Mouse (Mus musculus): ENCODE measurements around the gene Tmem95. TPM values are rescaled to one million over a fixed set of nuclear protein-coding genes. Genes with fewer than 3 reads are reported as not detected.

Gene Tmem95
- polyA plus RNA-seq, 1 experiment from 2014 or later, result not detected

DNA sequence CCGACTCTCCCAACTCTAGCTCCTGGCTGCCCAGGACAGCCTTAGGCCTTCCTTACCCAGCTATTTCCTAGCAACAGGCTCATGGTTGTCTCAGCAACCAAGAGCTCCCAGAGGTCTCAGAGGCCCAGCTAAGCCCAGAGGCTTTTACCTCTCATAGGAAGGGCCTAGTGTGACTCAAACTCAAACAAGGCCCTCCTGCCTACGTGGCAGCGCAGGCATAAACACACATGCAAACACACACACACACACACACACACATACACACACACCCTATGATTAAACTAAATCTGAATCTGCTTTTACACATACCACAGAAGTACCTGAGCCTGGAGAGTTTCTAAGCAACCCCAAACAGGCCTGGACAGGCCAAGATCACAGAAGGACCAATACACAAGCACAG is 581 bp upstream of the Tmem95 start:
- ATAC-seq, result no peak
- whole genome bisulfite sequencing, result 67% methylated on average over 3 of the region's 3 CpGs
- no peak overlapping the region for H3K9ac ChIP-seq (ENCODE audit: low read depth, low read length)
- H3K36me3 ChIP-seq (ENCODE audit: control insufficient read depth, insufficient read depth, low read length), result no peaks in the 10 kb centered on the region
- no peak overlapping the region for H3K4me3 ChIP-seq (ENCODE audit: low read depth, low read length)
- H3K27me3 ChIP-seq (ENCODE audit: control insufficient read depth, insufficient read depth, low read depth, low read length), result peaks cover 4% of the 10 kb centered on the region
- H3K27ac ChIP-seq (ENCODE audit: low read length), result no peak overlapping the region
- H3K9me3 ChIP-seq (replicated peaks; ENCODE audit: control insufficient read depth, low read length, poor library complexity, severe bottlenecking), result no peaks in the 10 kb centered on the region
- no peak overlapping the region for H3K4me2 ChIP-seq (ENCODE audit: low read length)
- H3K4me1 ChIP-seq (ENCODE audit: control insufficient read depth, insufficient read depth, low read length), result peaks cover 12% of the 10 kb centered on the region; the same call in 1 of the 2 replicates

DNA sequence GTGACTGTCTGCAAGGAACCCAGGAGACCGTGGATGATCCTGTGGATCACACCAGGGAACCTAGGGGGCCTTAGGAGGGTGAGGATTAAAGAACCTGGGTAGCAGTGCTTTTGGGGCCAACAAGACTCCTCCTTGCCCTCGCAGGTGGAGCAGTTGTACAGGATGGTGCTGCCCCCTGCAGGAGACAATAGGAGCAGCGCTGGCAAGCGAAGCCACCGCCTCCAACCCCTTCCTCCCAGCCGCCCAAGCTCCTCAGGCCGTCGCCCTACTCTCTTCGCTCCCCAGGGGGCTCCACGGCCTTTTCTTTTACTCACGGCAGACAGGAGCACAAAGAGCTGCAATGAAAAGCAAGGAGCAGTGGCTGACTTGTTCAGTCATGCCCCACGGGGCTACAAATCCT is 951 bp downstream of the Tmem95 start:
- 2% methylated on average over 12 of the region's 12 CpGs for WGBS
- ATAC-seq, result no peak
- H3K4me3 ChIP-seq (ENCODE audit: low read depth, low read length), result 0 out of 2 replicates have a peak overlapping the region, but pooled peaks have one; percentile 4

DNA sequence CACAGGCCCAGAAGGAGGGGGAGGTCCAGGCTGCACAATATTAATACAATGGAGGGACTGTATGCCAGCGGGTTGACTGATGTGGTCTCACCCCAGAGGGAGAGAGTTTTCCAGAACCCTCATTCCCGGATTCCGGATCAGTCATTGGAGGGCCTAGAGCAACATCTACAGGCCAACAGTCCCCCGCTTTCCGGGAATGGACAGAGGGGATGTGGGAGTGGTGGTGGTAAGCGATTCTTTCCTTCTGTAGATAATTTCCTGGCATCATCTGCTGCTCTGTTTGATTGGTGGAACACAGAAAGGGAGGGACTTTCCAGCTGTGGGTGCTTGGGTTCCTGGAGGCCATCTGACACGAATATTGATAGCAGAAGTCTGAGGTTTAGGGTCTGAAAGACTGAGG is 1.6 kb downstream of the Tmem95 start:
- no peak overlapping the region for H3K4me2 ChIP-seq (ENCODE audit: low read length)
- H3K27ac ChIP-seq (ENCODE audit: low read length), result no peak overlapping the region
- ATAC-seq, result no peak
- H3K9ac ChIP-seq (ENCODE audit: low read depth, low read length), result no peak overlapping the region
- H3K36me3 ChIP-seq (ENCODE audit: control insufficient read depth, insufficient read depth, low read length), result no peaks in the 10 kb centered on the region
- 82% methylated on average over 7 of the region's 7 CpGs for WGBS
- H3K9me3 ChIP-seq (replicated peaks; ENCODE audit: control insufficient read depth, low read length, poor library complexity, severe bottlenecking), result no peaks in the 10 kb centered on the region
- no peak overlapping the region for H3K4me3 ChIP-seq (ENCODE audit: low read depth, low read length)
- H3K27me3 ChIP-seq (ENCODE audit: control insufficient read depth, insufficient read depth, low read depth, low read length), result no peaks in the 10 kb centered on the region; the same call in 1 of the 2 replicates
- H3K4me1 ChIP-seq (ENCODE audit: control insufficient read depth, insufficient read depth, low read length), result peaks cover 6% of the 10 kb centered on the region; the same call in 1 of the 2 replicates

More for the DNA sequence above, 951 bp downstream of the Tmem95 start:
- H3K4me1 ChIP-seq (ENCODE audit: control insufficient read depth, insufficient read depth, low read length), result peaks cover 12% of the 10 kb centered on the region; the same call in 1 of the 2 replicates
- H3K27me3 ChIP-seq (ENCODE audit: control insufficient read depth, insufficient read depth, low read depth, low read length), result peaks cover 4% of the 10 kb centered on the region
- peak overlapping the region; percentile 21; the same call in 1 of the 2 replicates for H3K4me2 ChIP-seq (ENCODE audit: low read length)
- H3K36me3 ChIP-seq (ENCODE audit: control insufficient read depth, insufficient read depth, low read length), result no peaks in the 10 kb centered on the region
- no peak overlapping the region for H3K27ac ChIP-seq (ENCODE audit: low read length)
- H3K9me3 ChIP-seq (replicated peaks; ENCODE audit: control insufficient read depth, low read length, poor library complexity, severe bottlenecking), result no peaks in the 10 kb centered on the region
- H3K9ac ChIP-seq (ENCODE audit: low read depth, low read length), result no peak overlapping the region

- WGBS, result 81% methylated on average over 4 of the region's 4 CpGs
- Histone ChIP-seq H3K27me3 (ENCODE audit: control insufficient read depth, insufficient read depth, low read depth, low read length) (no peaks in the 10 kb centered on the region), H3K9me3 (replicated peaks; ENCODE audit: control insufficient read depth, low read length, poor library complexity, severe bottlenecking) (no peaks in the 10 kb centered on the region), H3K4me3 (ENCODE audit: low read depth, low read length) (no peak overlapping the region), H3K36me3 (ENCODE audit: control insufficient read depth, insufficient read depth, low read length) (no peaks in the 10 kb centered on the region), H3K9ac (ENCODE audit: low read depth, low read length) (no peak overlapping the region), H3K27ac (ENCODE audit: low read length) (no peak overlapping the region), H3K4me1 (ENCODE audit: control insufficient read depth, insufficient read depth, low read length) (0 out of 2 replicates have a peak, but pooled peaks cover 2% of the 10 kb centered on the region), H3K4me2 (ENCODE audit: low read length) (no peak overlapping the region)
- no peak for ATAC-seq
Observed at GRCm38 (mm10) chr11:69872451-69872850, 5.4 kb downstream of the Tmem95 start.

- WGBS, result 90% methylated on average over 7 of the region's 7 CpGs
- no peak overlapping the region for H3K4me2 ChIP-seq (ENCODE audit: low read length)
- H3K4me1 ChIP-seq (ENCODE audit: control insufficient read depth, insufficient read depth, low read length), result no peaks in the 10 kb centered on the region
- H3K27me3 ChIP-seq (ENCODE audit: control insufficient read depth, insufficient read depth, low read depth, low read length), result no peaks in the 10 kb centered on the region
- H3K4me3 ChIP-seq (ENCODE audit: low read depth, low read length), result no peak overlapping the region
- no peaks in the 10 kb centered on the region for H3K36me3 ChIP-seq (ENCODE audit: control insufficient read depth, insufficient read depth, low read length)
- ATAC-seq, result no peak
- H3K9ac ChIP-seq (ENCODE audit: low read depth, low read length), result no peak overlapping the region
- H3K27ac ChIP-seq (ENCODE audit: low read length), result no peak overlapping the region
- H3K9me3 ChIP-seq (replicated peaks; ENCODE audit: control insufficient read depth, low read length, poor library complexity, severe bottlenecking), result no peaks in the 10 kb centered on the region
Observed at GRCm38 (mm10) chr11:69871822-69872221, 6.0 kb downstream of the Tmem95 start.

DNA sequence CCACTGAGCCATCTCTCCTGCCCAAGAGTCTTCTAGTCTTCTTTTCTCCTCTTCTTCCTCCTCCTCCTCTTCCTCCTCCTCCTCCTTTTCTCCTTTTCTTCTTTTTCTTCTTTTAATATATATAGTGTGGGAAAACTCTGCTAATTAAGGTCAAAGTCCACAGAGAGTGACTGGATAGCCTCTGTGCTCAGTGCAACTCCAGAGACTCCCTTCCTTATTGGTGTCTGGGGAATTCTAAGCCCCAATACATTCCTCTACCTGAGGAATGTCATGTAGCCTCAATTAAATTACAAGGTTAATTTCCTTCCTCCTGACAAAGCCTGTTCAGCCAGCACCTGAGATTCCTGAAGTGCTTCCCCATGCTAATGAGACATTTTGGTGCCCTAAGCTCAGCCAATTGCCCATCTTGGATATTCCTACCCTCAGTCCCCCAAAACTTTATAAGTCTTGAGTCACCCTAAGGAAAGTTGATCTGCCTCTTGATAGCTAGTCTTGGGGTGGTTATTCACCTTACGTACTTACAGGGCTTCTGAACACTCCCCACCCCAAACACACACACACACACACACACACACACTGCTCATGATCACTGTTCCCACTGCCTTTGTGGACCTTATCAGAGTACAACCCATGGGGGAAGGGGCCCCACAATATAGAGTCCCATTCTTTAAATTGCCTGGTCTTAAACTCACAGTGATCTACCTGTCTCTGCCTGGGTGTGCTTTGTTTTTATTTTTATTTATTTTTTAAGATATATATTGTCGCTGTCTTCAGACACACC is 7.3 kb downstream of the Tmem95 start:
- H3K4me1 ChIP-seq (ENCODE audit: control insufficient read depth, insufficient read depth, low read length), result no peaks in the 10 kb centered on the region
- H3K9ac ChIP-seq (ENCODE audit: low read depth, low read length), result no peak overlapping the region
- H3K27ac ChIP-seq (ENCODE audit: low read length), result no peak overlapping the region
- ATAC-seq, result no peak
- H3K27me3 ChIP-seq (ENCODE audit: control insufficient read depth, insufficient read depth, low read depth, low read length), result no peaks in the 10 kb centered on the region
- no peak overlapping the region for H3K4me3 ChIP-seq (ENCODE audit: low read depth, low read length)
- 92% methylated on average over 2 of the region's 2 CpGs for WGBS
- no peaks in the 10 kb centered on the region for H3K9me3 ChIP-seq (replicated peaks; ENCODE audit: control insufficient read depth, low read length, poor library complexity, severe bottlenecking)
- H3K36me3 ChIP-seq (ENCODE audit: control insufficient read depth, insufficient read depth, low read length), result no peaks in the 10 kb centered on the region
- H3K4me2 ChIP-seq (ENCODE audit: low read length), result no peak overlapping the region

GRCm38 (mm10) chr11:69867335-69867734 is 10.5 kb downstream of the Tmem95 start:
- Histone ChIP-seq H3K27ac (ENCODE audit: low read length) (no peak overlapping the region), H3K4me3 (ENCODE audit: low read depth, low read length) (no peak overlapping the region), H3K9ac (ENCODE audit: low read depth, low read length) (no peak overlapping the region), H3K9me3 (replicated peaks; ENCODE audit: control insufficient read depth, low read length, poor library complexity, severe bottlenecking) (no peaks in the 10 kb centered on the region), H3K4me1 (ENCODE audit: control insufficient read depth, insufficient read depth, low read length) (no peaks in the 10 kb centered on the region), H3K4me2 (ENCODE audit: low read length) (no peak overlapping the region), H3K36me3 (ENCODE audit: control insufficient read depth, insufficient read depth, low read length) (no peaks in the 10 kb centered on the region), H3K27me3 (ENCODE audit: control insufficient read depth, insufficient read depth, low read depth, low read length) (no peaks in the 10 kb centered on the region)
- 77% methylated on average over 9 of the region's 9 CpGs for WGBS
- no peak for ATAC-seq

- no peaks in the 10 kb centered on the region for H3K27me3 ChIP-seq (ENCODE audit: control insufficient read depth, insufficient read depth, low read depth, low read length)
- 78% methylated on average over 9 of the region's 9 CpGs for WGBS
- H3K9me3 ChIP-seq (replicated peaks; ENCODE audit: control insufficient read depth, low read length, poor library complexity, severe bottlenecking), result no peaks in the 10 kb centered on the region
- H3K27ac ChIP-seq (ENCODE audit: low read length), result no peak overlapping the region
- ATAC-seq, result no peak
- H3K36me3 ChIP-seq (ENCODE audit: control insufficient read depth, insufficient read depth, low read length), result no peaks in the 10 kb centered on the region
- H3K4me1 ChIP-seq (ENCODE audit: control insufficient read depth, insufficient read depth, low read length), result no peaks in the 10 kb centered on the region
- no peak overlapping the region for H3K9ac ChIP-seq (ENCODE audit: low read depth, low read length)
- no peak overlapping the region for H3K4me3 ChIP-seq (ENCODE audit: low read depth, low read length)
- no peak overlapping the region for H3K4me2 ChIP-seq (ENCODE audit: low read length)
Observed at GRCm38 (mm10) chr11:69865561-69865960, 12.3 kb downstream of the Tmem95 start.

GRCm38 (mm10) chr11:69864138-69864860 is 13.5 kb downstream of the Tmem95 start:
- 57% methylated on average over 8 of the region's 8 CpGs for WGBS
- H3K36me3 ChIP-seq (ENCODE audit: control insufficient read depth, insufficient read depth, low read length), result no peaks in the 10 kb centered on the region
- no peak for ATAC-seq

More at GRCm38 (mm10) chr11:69864138-69864860, 13.5 kb downstream of the Tmem95 start:
- no peak overlapping the region for H3K9ac ChIP-seq (ENCODE audit: low read depth, low read length)
- no peaks in the 10 kb centered on the region for H3K4me1 ChIP-seq (ENCODE audit: control insufficient read depth, insufficient read depth, low read length)
- H3K27ac ChIP-seq (ENCODE audit: low read length), result no peak overlapping the region
- H3K27me3 ChIP-seq (ENCODE audit: control insufficient read depth, insufficient read depth, low read depth, low read length), result no peaks in the 10 kb centered on the region
- H3K9me3 ChIP-seq (replicated peaks; ENCODE audit: control insufficient read depth, low read length, poor library complexity, severe bottlenecking), result no peaks in the 10 kb centered on the region
- no peak overlapping the region for H3K4me3 ChIP-seq (ENCODE audit: low read depth, low read length)
- H3K4me2 ChIP-seq (ENCODE audit: low read length), result no peak overlapping the region

Data from midbrain, embryonic 16.5 days (tissue).